Comparison of ENCODE assay signal across 12 mouse cellular contexts in the genomic region with DNA sequence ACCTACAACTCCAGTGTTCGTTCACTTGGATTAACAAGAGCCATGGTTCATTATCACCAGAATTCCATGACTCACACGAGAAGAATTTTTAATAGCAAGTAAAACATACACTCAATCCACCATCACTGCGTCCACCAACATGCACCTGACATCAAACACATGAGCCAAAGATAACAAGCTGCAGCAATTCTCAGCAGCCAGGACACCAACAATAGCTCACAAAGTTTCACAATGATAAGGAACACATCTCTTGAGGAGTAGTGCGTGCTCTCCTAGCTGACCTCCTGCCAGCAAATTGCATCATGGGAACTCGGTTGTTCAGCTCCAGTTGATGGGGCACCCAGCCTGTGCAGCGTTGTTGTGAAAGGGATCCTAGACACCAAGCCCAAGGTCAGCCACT. TPM values are rescaled to one million over a fixed set of nuclear protein-coding genes. Genes with fewer than 3 reads are reported as not detected.
DNase-seq lines count a peak whose midpoint lies in the region; ATAC-seq and TF ChIP-seq lines count a peak whose summit lies in the region.
"Had no signal": no experiment of that assay in that cellular context is flagged by ENCODE, and none has a peak within 500 bp of the region (broad histone marks: within the 10 kb centered on the region; RNA-seq: fewer than 3 reads in every experiment).

No protein-coding gene starts in this region.

- no peak for TF ChIP-seq POLR2A in lung, adult 2 months (IDR thresholded peaks at IDR 0.05; ENCODE audit: borderline replicate concordance, extremely low read depth, low read depth, low read length)

- no peak for TF ChIP-seq CTCF in lung, adult 2 months (IDR thresholded peaks at IDR 0.05; ENCODE audit: insufficient read depth, low read length)

- no peak overlapping the region for H3K4me3 ChIP-seq in heart, embryonic 13.5 days
- no peak overlapping the region for H3K4me3 ChIP-seq in lung, adult 2 months (replicated peaks; ENCODE audit: extremely low read depth, low read depth, low read length)
- H3K4me3 ChIP-seq: erythroblast, embryonic 14.5 days had no signal

- DNase-seq in heart, postnatal 25 days (ENCODE audit: low spot score) = no peak
- DNase-seq in lung, postnatal 36 days = peak; percentile 10
- no peak for DNase-seq in lung, adult 2 months
- peak; percentile 2 for DNase-seq in adrenal gland, adult 8-10 months
- peak; percentile 38 for DNase-seq in heart, postnatal 4 days
- no peak for DNase-seq in layer of hippocampus, postnatal 10 days (ENCODE audit: low spot score in 2 of 2)
- DNase-seq: cerebellum, adult 18-20 months; gastrocnemius, postnatal 36 days; liver, postnatal 0 days; right cerebral cortex, postnatal 14 days had no signal

- WGBS in heart, embryonic 13.5 days = 17% methylated on average over 6 of the region's 6 CpGs
- 55% methylated on average over 6 of the region's 6 CpGs for WGBS in lung, adult 2 months

- peak overlapping the region; percentile 73 for H3K27ac ChIP-seq in heart, embryonic 13.5 days (replicated peaks)

- no peaks in the 10 kb centered on the region for H3K27me3 ChIP-seq in heart, embryonic 13.5 days (replicated peaks)

- ATAC-seq in heart, embryonic 13.5 days (ENCODE audit: extremely low read depth, insufficient number of reproducible peaks, low FRiP score, low TSS enrichment) = no peak
- ATAC-seq: liver, postnatal 0 days had no signal

- H3K4me2 ChIP-seq in heart, embryonic 13.5 days = no peak overlapping the region

- peaks cover 34% of the 10 kb centered on the region for H3K4me1 ChIP-seq in heart, embryonic 13.5 days
- no peaks in the 10 kb centered on the region for H3K4me1 ChIP-seq in lung, adult 2 months (ENCODE audit: control insufficient read depth, insufficient read depth, low read length)

- no peaks in the 10 kb centered on the region for H3K36me3 ChIP-seq in heart, embryonic 13.5 days

- no peak overlapping the region for H3K9ac ChIP-seq in heart, embryonic 13.5 days
- H3K9ac ChIP-seq: liver, postnatal 0 days had no signal

- intact Hi-C loops in heart, postnatal 25 days (cut with DNase I) = no loop called here

- no peaks in the 10 kb centered on the region for H3K9me3 ChIP-seq in heart, embryonic 13.5 days

RNA-seq across cellular contexts. Expression of a gene that starts 55.6 kb away (rescaled TPM):
- polyA plus RNA-seq in heart, embryonic 13.5 days (2015; fragmentation: Nextera tagmentation; extraction: Ambion mirVana) = 16.2 and 18.8 TPM in 2 replicates
- 100 to 1,000 TPM; 191 to 211 TPM for total RNA-seq in heart, postnatal 25 days (2021)
- polyA plus RNA-seq in lung, adult 2 months (2012; rRNA removed) = 28.6 and 29.5 TPM in 2 replicates
- total RNA-seq in adrenal gland, adult 8-10 months (2022) = 100 to 1,000 TPM; 158 to 319 (median 228) TPM
- total RNA-seq in heart, postnatal 4 days (2021) = 100 to 1,000 TPM; 205 to 234 TPM
- 10 to 100 TPM; 97.4 to 97.6 TPM for total RNA-seq in layer of hippocampus, postnatal 10 days (2021)

Comparison
In these comparisons a context has a peak if more than half of its experiments do, and no peak if none do; other contexts are left out.
1. DNase-seq: peak in lung, postnatal 36 days (single experiment), adrenal gland, adult 8-10 months (single experiment) and heart, postnatal 4 days (single experiment); none in heart, postnatal 25 days (single experiment), lung, adult 2 months (single experiment) and layer of hippocampus, postnatal 10 days (0 of 2).